Mouse (Mus musculus) small intestine, adult 2 months (tissue): Measurements from ENCODE around the gene Ppp2r5e.

Experiments used
- CTCF ChIP-seq: fragments of 200-500 bp; IDR thresholded peaks from 2 replicates; pipeline ENCODE4 v1.5.1; 2012; ENCODE audit warnings: low read depth, mild to moderate bottlenecking, control low read depth, inconsistent platforms, low read length, moderate library complexity, mixed read lengths; ENCODE audit not compliant: insufficient replicate concordance, insufficient read length; ENCODE audit errors: extremely low read depth
- POLR2A ChIP-seq: fragments of 200-500 bp; IDR thresholded peaks from 2 replicates; pipeline ENCODE4 v1.6.1; 2012; ENCODE audit warnings: low read depth, mild to moderate bottlenecking, control low read depth, inconsistent platforms, low read length, moderate library complexity

DNA sequence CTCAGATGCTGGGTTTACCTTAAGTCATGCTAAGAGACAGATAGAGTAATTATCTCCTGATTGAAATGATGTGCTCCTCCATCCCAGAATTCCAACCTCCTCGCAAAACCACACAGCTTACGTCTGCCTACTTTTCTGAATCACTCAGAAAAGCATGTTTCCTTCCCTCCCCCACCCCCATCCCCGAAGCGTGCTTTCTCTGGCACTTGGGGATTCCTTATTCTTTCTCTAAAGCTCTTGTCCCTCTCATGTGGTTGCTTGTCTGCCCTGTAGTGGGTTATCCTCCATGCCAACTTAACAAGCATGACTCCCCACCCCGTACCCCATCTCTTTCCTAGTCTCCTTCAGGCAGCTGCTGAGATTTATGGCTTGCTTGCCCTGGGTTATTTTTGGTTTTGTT, 49.8 kb downstream of the Ppp2r5e start:
- TF ChIP-seq CTCF (no peak), POLR2A (no peak)
